Mouse (Mus musculus) E14TG2a.4 (cell line): ENCODE data around the gene Stx8.
A peak's percentile ranks its signal among the peaks of the same experiment; 100 is the strongest.

Source experiments
- H3K27me3 ChIP-seq: 2 replicates; pipeline ENCODE4 v1.6.1; 2014; ENCODE audit warnings: low read length, control low read depth; ENCODE audit not compliant: insufficient read depth
- H3K36me3 ChIP-seq: 2 replicates; pipeline ENCODE4 v1.6.1; 2014; ENCODE audit warnings: low read length, control low read depth; ENCODE audit not compliant: insufficient read depth
- H3K4me1 ChIP-seq: replicated peaks from 2 replicates; pipeline ENCODE4 v1.6.1; 2014; ENCODE audit warnings: low read depth, low read length, control low read depth
- H3K4me3 ChIP-seq: replicated peaks from 2 replicates; pipeline ENCODE4 v1.5.1; 2014; ENCODE audit warnings: mild to moderate bottlenecking, low read length
- H3K9me3 ChIP-seq: 2 replicates; pipeline ENCODE4 v1.6.1; 2014; ENCODE audit warnings: low read length, control low read depth
- CTCF ChIP-seq: conservative IDR thresholded peaks from 2 replicates; pipeline ENCODE4 v1.5.1; 2014; ENCODE audit warnings: low read length
- NANOG ChIP-seq: IDR thresholded peaks from 2 replicates; pipeline ENCODE4 v1.6.1; 2014; ENCODE audit warnings: borderline replicate concordance, low read length, mixed read lengths
- POU5F1 ChIP-seq: IDR thresholded peaks from 2 replicates; pipeline ENCODE4 v1.6.1; 2014; ENCODE audit warnings: low read length, borderline replicate concordance

The Stx8 gene

GRCm38 (mm10) chr11:67965905-67966878, at the start of gene Stx8:
TSS of gene Stx8 (plus strand) at chr11:67966193.
- Histone ChIP-seq H3K9me3 (no peaks in the 10 kb centered on the region), H3K4me3 (peak within 1 kb of the TSS; percentile 96), H3K36me3 (peaks cover 16% of the 10 kb centered on the region), H3K27me3 (no peaks in the 10 kb centered on the region), H3K4me1 (peaks cover 27% of the 10 kb centered on the region)
- TF ChIP-seq POU5F1 (no peak), CTCF (no peak), NANOG (no peak)

GRCm38 (mm10) chr11:67917126-67917525, 48.9 kb upstream of the Stx8 start:
- peaks cover 28% of the 10 kb centered on the region for H3K27me3 ChIP-seq
- H3K36me3 ChIP-seq: peaks cover under 1% of the 10 kb centered on the region; the same call in 1 of the 2 replicates
- peaks cover 29% of the 10 kb centered on the region for H3K4me1 ChIP-seq
- no peak overlapping the region for H3K4me3 ChIP-seq
- TF ChIP-seq NANOG (no peak), POU5F1 (no peak), CTCF (no peak)
- H3K9me3 ChIP-seq: no peaks in the 10 kb centered on the region

- Histone ChIP-seq H3K9me3 (no peaks in the 10 kb centered on the region), H3K4me1 (peaks cover 28% of the 10 kb centered on the region), H3K27me3 (peaks cover 28% of the 10 kb centered on the region), H3K4me3 (no peak overlapping the region), H3K36me3 (no peaks in the 10 kb centered on the region)
- no peak for TF ChIP-seq NANOG
- no peak for TF ChIP-seq CTCF
- no peak for TF ChIP-seq POU5F1
These were observed 46.4 kb upstream of the Stx8 start for GRCm38 (mm10) chr11:67919593-67919992.

- H3K9me3 ChIP-seq: no peaks in the 10 kb centered on the region
- H3K4me3 ChIP-seq: peak overlapping the region; percentile 95
- H3K36me3 ChIP-seq: no peaks in the 10 kb centered on the region
- peaks cover 31% of the 10 kb centered on the region for H3K4me1 ChIP-seq
- H3K27me3 ChIP-seq: peaks cover 28% of the 10 kb centered on the region
- TF ChIP-seq POU5F1 (no peak), NANOG (no peak), CTCF (no peak)
These were observed 45.6 kb upstream of the Stx8 start for GRCm38 (mm10) chr11:67920226-67920960.

- no peaks in the 10 kb centered on the region for H3K9me3 ChIP-seq
- H3K27me3 ChIP-seq: peaks cover 28% of the 10 kb centered on the region
- no peaks in the 10 kb centered on the region for H3K36me3 ChIP-seq
- H3K4me3 ChIP-seq: peak overlapping the region; percentile 95
- H3K4me1 ChIP-seq: peaks cover 38% of the 10 kb centered on the region
- TF ChIP-seq CTCF (no peak), POU5F1 (no peak), NANOG (no peak)
These were observed 44.7 kb upstream of the Stx8 start for GRCm38 (mm10) chr11:67921091-67921826.

DNA sequence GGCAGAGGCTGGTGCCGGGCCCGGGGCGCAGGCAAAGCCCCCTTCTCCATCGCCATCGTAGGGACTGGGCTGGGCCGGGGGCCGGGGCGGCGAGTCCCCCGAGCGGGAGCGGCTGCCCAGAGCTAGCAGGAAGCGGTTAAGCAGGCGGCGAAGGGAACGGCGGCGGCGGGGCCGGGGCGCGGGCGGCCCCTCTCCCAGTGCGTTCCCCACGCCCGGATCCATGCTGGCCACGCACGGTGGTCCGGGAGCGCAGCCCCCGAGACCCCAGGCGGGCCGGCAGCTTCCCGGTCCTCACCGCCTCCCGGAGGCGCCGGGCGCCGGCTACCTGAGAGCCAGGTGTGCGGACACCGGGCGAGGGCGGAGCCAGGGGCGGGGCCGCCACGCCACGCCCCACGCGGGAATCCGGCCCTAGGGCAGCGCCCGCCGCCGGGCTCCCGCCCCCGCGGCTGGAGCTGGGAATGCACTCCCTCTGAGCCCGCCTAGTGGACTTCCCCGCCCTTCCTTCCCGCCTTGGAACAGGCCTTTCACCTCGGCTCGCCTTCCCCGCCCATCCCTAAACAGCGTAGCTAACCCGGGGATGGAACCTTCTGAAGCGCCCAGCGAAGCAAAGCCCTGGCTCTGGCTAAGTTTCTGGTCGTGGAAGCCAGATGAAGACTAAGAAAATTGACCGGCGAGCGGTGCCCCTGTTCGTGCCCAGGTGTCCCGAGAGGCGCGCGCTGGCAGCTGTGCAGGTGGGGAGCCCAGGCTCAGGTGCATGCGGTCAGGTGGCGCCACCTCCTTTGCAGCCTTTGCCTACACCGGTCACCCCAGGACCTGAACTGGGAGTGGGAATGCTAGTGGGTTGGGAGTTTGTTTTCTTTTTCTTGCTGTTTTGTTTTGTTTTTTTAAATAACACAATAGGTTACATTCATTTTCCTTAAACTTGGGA, 43.9 kb upstream of the Stx8 start, which contains the start of gene Usp43:
TSS of gene Usp43 (minus strand) at position 327 of the 928 bp plus-strand sequence.
- TF ChIP-seq CTCF (no peak), POU5F1 (no peak), NANOG (no peak)
- Histone ChIP-seq H3K36me3 (no peaks in the 10 kb centered on the region), H3K27me3 (peaks cover 28% of the 10 kb centered on the region), H3K9me3 (no peaks in the 10 kb centered on the region), H3K4me1 (peaks cover 44% of the 10 kb centered on the region), H3K4me3 (peak within 1 kb of the TSS; percentile 95)

DNA sequence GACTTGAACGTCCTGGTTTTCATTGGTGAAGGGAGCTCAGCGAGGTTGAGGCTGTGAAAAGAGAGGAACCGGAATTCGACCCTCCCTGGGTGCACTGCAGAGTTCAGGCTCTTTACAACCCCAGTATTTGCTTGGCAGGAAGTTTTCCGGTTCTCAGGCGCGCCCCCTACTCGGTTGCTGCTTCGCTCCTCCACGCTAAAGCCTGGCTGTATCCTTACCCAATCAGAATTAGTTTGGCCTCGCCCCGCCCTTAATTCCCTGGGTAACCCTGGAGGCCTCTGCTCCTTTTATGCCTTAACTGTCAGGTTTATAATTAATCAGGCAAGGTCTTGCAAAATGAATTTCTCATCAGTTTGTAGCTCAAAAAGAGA, 43.3 kb upstream of the Stx8 start:
- Histone ChIP-seq H3K4me1 (peaks cover 51% of the 10 kb centered on the region), H3K27me3 (peaks cover 28% of the 10 kb centered on the region), H3K36me3 (no peaks in the 10 kb centered on the region), H3K9me3 (no peaks in the 10 kb centered on the region), H3K4me3 (peak overlapping the region; percentile 95)
- TF ChIP-seq NANOG (no peak), CTCF (0 out of 2 replicates have a peak, but pooled peaks have one; percentile 7), POU5F1 (no peak)
